Mouse (Mus musculus) embryonic fibroblast, embryonic 13.5 days (primary cell): ENCODE results near the gene Iba57. TPM values are rescaled to one million over a fixed set of nuclear protein-coding genes. Genes with fewer than 3 reads are reported as not detected.

ENCODE experiments used
- H3K27ac ChIP-seq: 2 replicates; pipeline ENCODE4 v1.5.1; 2012; ENCODE audit warnings: low read length, control low read depth, inconsistent platforms; ENCODE audit not compliant: insufficient read depth
- H3K4me1 ChIP-seq: 2 replicates; pipeline ENCODE4 v1.6.1; 2011; ENCODE audit warnings: low read length; ENCODE audit not compliant: control insufficient read depth, insufficient read depth
- H3K4me3 ChIP-seq: 2 replicates; pipeline ENCODE4 v1.5.1; 2011; ENCODE audit warnings: mild to moderate bottlenecking, control low read depth, low read length; ENCODE audit not compliant: insufficient read depth
- CTCF ChIP-seq: IDR thresholded peaks from 2 replicates; pipeline ENCODE4 v1.5.1; 2011; ENCODE audit warnings: mild to moderate bottlenecking, control low read depth, low read length, moderate library complexity, borderline replicate concordance; ENCODE audit not compliant: insufficient read depth
- POLR2A ChIP-seq: IDR thresholded peaks from 2 replicates; pipeline ENCODE4 v1.6.1; 2011; ENCODE audit warnings: low read depth, mild to moderate bottlenecking, control low read depth, low read length, moderate library complexity
- polyA plus RNA-seq: library from polyadenylated mRNA; stranded (reverse); fragments of >200 nt; gene quantifications from 2 replicates; pipeline ENCODE4 v1.2.4, GENCODE M21; 2011; ENCODE audit warnings: low read depth; ENCODE audit not compliant: missing spikeins, insufficient read length

Gene Iba57
- polyA plus RNA-seq, 1 experiment: 2.4 TPM

GRCm38 (mm10) chr11:59201216-59202002 is 37.9 kb upstream of the Iba57 start:
- Histone ChIP-seq H3K27ac (0 out of 2 replicates have a peak overlapping the region, but pooled peaks have one; percentile 27), H3K4me1 (no peaks in the 10 kb centered on the region), H3K4me3 (peak overlapping the region; percentile 91)
- TF ChIP-seq POLR2A: no peak
- TF ChIP-seq CTCF: no peak

DNA sequence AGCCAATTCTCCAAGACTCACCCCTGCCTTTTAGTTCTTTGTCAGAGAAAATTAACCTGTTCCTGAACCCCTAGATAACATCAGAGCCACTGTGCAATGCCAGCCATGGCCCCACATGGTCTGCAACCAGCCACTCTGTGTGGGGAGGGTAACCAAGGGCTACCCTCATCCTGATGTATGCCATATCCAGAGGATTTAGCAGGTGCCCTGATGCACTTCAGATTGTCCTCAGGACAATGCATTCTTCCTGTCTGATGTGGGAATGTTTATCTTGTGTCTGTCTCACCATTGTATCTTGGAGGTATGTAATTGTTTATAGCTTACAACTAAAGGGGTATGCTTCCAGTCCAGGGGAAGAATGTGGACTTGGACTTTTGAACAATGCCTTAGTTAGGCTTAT is 32.7 kb upstream of the Iba57 start:
- no peak for TF ChIP-seq CTCF
- no peak for TF ChIP-seq POLR2A
- H3K4me3 ChIP-seq: no peak overlapping the region

GRCm38 (mm10) chr11:59192059-59192386 is 28.5 kb upstream of the Iba57 start, which contains the start of gene Guk1:
Gene Guk1 (minus strand): TSS chr11:59192212.
- peak within 1 kb of the TSS; percentile 55 for H3K27ac ChIP-seq
- H3K4me3 ChIP-seq: peak within 1 kb of the TSS; percentile 61
- no peaks in the 10 kb centered on the region for H3K4me1 ChIP-seq
- TF ChIP-seq CTCF (no peak), POLR2A (no peak)

More for the DNA sequence above, 32.7 kb upstream of the Iba57 start:
- no peak overlapping the region for H3K27ac ChIP-seq
- no peaks in the 10 kb centered on the region for H3K4me1 ChIP-seq

GRCm38 (mm10) chr11:59191231-59192058 is 27.9 kb upstream of the Iba57 start:
- Histone ChIP-seq H3K27ac (peak overlapping the region; percentile 55), H3K4me1 (no peaks in the 10 kb centered on the region), H3K4me3 (peak overlapping the region; percentile 61)
- TF ChIP-seq POLR2A (peak; percentile 97), CTCF (no peak)

DNA sequence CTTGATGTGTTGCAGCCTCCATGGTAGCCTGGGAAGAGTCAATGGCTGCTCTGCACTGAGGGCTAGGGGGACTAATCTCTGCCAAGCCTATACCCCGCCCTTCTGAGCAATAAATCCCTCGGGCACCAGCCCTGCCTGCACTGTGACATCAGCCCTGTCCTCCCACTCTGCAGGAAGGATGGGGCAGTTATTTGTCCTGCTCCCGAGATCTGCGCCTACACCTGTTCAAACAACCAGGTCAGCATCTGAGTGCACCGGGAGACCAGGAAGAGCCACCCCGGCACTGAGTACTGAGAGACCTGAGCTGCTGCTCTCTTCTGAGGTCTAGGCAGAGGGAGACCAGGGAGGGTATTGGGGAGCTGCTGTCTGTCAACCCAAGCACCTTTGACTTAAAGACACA is 24.2 kb upstream of the Iba57 start:
- TF ChIP-seq CTCF (no peak), POLR2A (no peak)
- Histone ChIP-seq H3K27ac (no peak overlapping the region), H3K4me1 (peaks cover 4% of the 10 kb centered on the region; the same call in 1 of the 2 replicates), H3K4me3 (no peak overlapping the region)

GRCm38 (mm10) chr11:59185490-59185889 is 22.0 kb upstream of the Iba57 start:
- TF ChIP-seq CTCF: no peak
- TF ChIP-seq POLR2A: no peak
- no peak overlapping the region for H3K27ac ChIP-seq
- H3K4me3 ChIP-seq: no peak overlapping the region
- H3K4me1 ChIP-seq: peaks cover 4% of the 10 kb centered on the region; the same call in 1 of the 2 replicates

DNA sequence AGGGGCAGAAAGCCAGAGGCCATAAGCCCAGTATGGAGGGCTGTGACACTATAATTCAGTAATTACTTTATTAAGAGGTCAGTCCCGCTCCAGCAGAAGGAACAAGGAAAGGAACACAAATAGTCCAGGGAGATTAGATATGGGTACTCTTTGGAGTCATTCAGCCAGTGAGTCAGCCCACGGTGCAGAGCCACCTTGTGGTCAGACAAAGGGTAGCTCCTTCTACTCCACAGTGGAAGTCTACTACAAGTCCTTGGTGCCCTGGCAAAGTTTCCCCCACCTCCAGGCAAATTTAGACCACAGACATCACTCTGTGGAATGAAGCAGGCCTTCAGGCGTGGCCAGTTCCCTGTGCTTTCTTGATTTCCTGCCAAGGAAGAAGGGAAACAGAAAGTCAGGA is 20.3 kb upstream of the Iba57 start:
- H3K4me3 ChIP-seq: no peak overlapping the region
- peaks cover 4% of the 10 kb centered on the region; the same call in 1 of the 2 replicates for H3K4me1 ChIP-seq
- no peak overlapping the region for H3K27ac ChIP-seq
- TF ChIP-seq CTCF (peak; percentile 77; the same call in 1 of the 2 replicates), POLR2A (no peak)

GRCm38 (mm10) chr11:59182864-59183331 is 19.4 kb upstream of the Iba57 start, which contains the start of gene Gjc2:
Gene Gjc2 (minus strand): TSS chr11:59183213.
- no peak for TF ChIP-seq CTCF
- TF ChIP-seq POLR2A: no peak
- no peak within 1 kb of the TSS for H3K4me3 ChIP-seq

GRCm38 (mm10) chr11:59176921-59177320 is 13.4 kb upstream of the Iba57 start:
- no peak overlapping the region for H3K4me3 ChIP-seq
- TF ChIP-seq POLR2A (no peak), CTCF (no peak)
- no peaks in the 10 kb centered on the region for H3K4me1 ChIP-seq
- no peak overlapping the region for H3K27ac ChIP-seq

More at GRCm38 (mm10) chr11:59182864-59183331, 19.4 kb upstream of the Iba57 start, which contains the start of gene Gjc2:
- Histone ChIP-seq H3K4me1 (peaks cover 4% of the 10 kb centered on the region; the same call in 1 of the 2 replicates), H3K27ac (no peak within 1 kb of the TSS; the same call in 1 of the 2 replicates)

- Histone ChIP-seq H3K4me3 (no peak overlapping the region), H3K4me1 (no peaks in the 10 kb centered on the region), H3K27ac (no peak overlapping the region)
- TF ChIP-seq POLR2A (no peak), CTCF (no peak)
Observed at GRCm38 (mm10) chr11:59176475-59176874, 12.9 kb upstream of the Iba57 start.
